Mouse (Mus musculus) MEL (cell line): ENCODE measurements at regions not wholly inside any gene's neighbourhood (a gene's known extent, or its start where the extent isn't known, plus 50 kb on each side); places are given as distances from the start of the nearest gene placed in this dataset.

Source experiments
- CTCF ChIP-seq, 3 experiments: IDR thresholded peaks in 2 of 3; conservative IDR thresholded peaks in 1 of 3; 2 replicates each; pipeline ENCODE4 v1.5.1; 2011 to 2012; ENCODE audit warnings: low read length in 3 of 3, low read depth in 2 of 3, mild to moderate bottlenecking in 2 of 3, improper control_type of control experiment in 1 of 3, inconsistent platforms in 1 of 3, mixed read lengths in 1 of 3, moderate library complexity in 1 of 3; ENCODE audit not compliant: control insufficient read depth in 1 of 3, insufficient read depth in 1 of 3, poor library complexity in 1 of 3, severe bottlenecking in 1 of 3
- ZKSCAN1 ChIP-seq: IDR thresholded peaks from 2 replicates; pipeline ENCODE4 v1.6.1; 2012; ENCODE audit warnings: low read depth, mild to moderate bottlenecking, inconsistent platforms, low read length, improper control_type of control experiment, moderate library complexity

DNA sequence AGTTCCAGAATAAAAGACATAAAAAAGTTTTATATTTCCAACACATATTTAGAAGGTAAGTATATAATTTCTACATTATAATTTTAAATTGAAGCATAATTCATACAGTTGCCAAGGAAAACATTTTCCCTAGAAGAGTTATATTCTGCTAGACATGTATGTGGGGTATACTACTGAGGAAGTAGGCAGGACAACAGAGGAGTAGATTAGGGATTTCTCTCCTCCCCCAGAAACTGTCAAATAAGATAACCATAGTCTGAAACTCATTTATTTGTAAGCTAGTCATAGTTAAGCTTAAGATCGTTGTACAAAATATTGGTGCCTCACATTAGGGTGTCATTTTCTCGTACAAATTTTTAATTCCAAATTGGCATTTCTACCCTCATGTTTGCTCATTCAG lies 139.7 kb downstream of the 5530400C23Rik start:
- TF ChIP-seq ZKSCAN1 (no peak), CTCF (IDR thresholded peaks at IDR 0.05 in 2 of 3, conservative IDR thresholded peaks at IDR 0.05 in 1 of 3; ENCODE audit: control insufficient read depth in 1 of 3, insufficient read depth in 1 of 3, low read depth in 2 of 3, low read length in 3 of 3, poor library complexity in 1 of 3, severe bottlenecking in 1 of 3) (no peak)
